Mouse (Mus musculus) forebrain, embryonic 13.5 days (tissue): ENCODE results near the gene Chrd. TPM values are rescaled to one million over a fixed set of nuclear protein-coding genes. Genes with fewer than 3 reads are reported as not detected.

Experiments
- polyA plus RNA-seq: library from polyadenylated mRNA; unstranded; fragments of >200 nt; fragmentation: Nextera tagmentation; extraction: Ambion mirVana; gene quantifications from 2 replicates; pipeline ENCODE4 v1.2.1, GENCODE M21; 2015

Chrd gene
- polyA plus RNA-seq, 1 experiment from 2014 or later: 1.8 TPM

Other genes with a start within 250 kb of the Chrd start
- 101 and 112 TPM in 2 replicates for gene Eif2b5, start 234.3 kb upstream of the Chrd start, polyA plus RNA-seq
- gene Dvl3, start 216.1 kb upstream of the Chrd start, polyA plus RNA-seq: 31.4 and 35.4 TPM in 2 replicates
- 970 and 989 TPM in 2 replicates for gene Ap2m1, start 197.6 kb upstream of the Chrd start, polyA plus RNA-seq
- gene Abcf3, start 184.6 kb upstream of the Chrd start, polyA plus RNA-seq: 75.3 TPM in 2 replicates
- 1.8 and 3.3 TPM in 2 replicates for gene Vwa5b2, start 143.7 kb upstream of the Chrd start, polyA plus RNA-seq
- gene Eef1akmt4, start 121.5 kb upstream of the Chrd start, polyA plus RNA-seq: 21.1 and 23.9 TPM in 2 replicates
- gene Gm49333, start 121.5 kb upstream of the Chrd start, polyA plus RNA-seq: 0.32 TPM in 1 of 2 replicates, not detected in the other
- gene Alg3, start 121.4 kb upstream of the Chrd start, polyA plus RNA-seq: 36.6 and 41.6 TPM in 2 replicates
- 9.6 and 10.9 TPM in 2 replicates for gene Camk2n2, start 111.8 kb upstream of the Chrd start, polyA plus RNA-seq
- gene Ece2, start 103.3 kb upstream of the Chrd start, polyA plus RNA-seq: 7.1 and 7.8 TPM in 2 replicates
- 388 and 416 TPM in 2 replicates for gene Psmd2, start 81.5 kb upstream of the Chrd start, polyA plus RNA-seq
- gene Eif4g1, start 64.8 kb upstream of the Chrd start, polyA plus RNA-seq: 146 and 165 TPM in 2 replicates
- gene Fam131a, start 39.9 kb upstream of the Chrd start, polyA plus RNA-seq: 32.5 and 35.4 TPM in 2 replicates
- gene Polr2h, start 15.5 kb upstream of the Chrd start, polyA plus RNA-seq: 101 and 104 TPM in 2 replicates
- 13.2 and 14.5 TPM in 2 replicates for gene Clcn2, start 15.4 kb upstream of the Chrd start, polyA plus RNA-seq
- 0.68 and 0.74 TPM in 2 replicates for gene Thpo, start 1.4 kb downstream of the Chrd start, polyA plus RNA-seq